Mouse (Mus musculus) MEL-GATA-1-ER (cell line): ENCODE measurements around the gene Tspan12.
"Not testable (repeated sequence)": the region's sequence is repeated elsewhere in the genome, so short reads cannot be mapped to it uniquely, and the experiment has no call there.

Source experiments
- DNase-seq: peaks from one replicate; pipeline ENCODE4 v3.0.0-alpha.2; 2012; ENCODE audit warnings: low read depth; ENCODE audit errors: extremely low read depth

The Tspan12 gene

DNA sequence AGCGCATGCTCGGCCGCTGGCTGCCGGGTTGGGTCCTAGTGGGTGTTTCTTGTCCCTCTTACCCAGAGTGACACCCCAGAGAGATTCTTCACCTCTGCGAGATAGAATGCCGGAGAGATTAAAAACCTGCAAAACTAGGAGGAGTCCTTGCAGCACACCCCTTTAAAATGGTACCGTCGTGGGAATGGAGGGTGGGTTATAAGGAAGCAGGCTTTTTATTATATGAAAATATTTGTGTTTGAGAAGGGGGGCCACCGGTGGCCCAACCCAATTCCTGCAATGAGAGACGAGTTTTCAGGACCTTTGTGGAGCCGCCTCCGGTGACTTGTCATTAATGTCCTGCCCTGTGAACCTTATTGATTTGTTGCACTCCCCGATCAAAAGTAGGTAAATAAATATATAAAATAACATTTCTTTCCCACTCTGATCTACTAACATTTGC, at the start of gene Tspan12:
TSS of gene Tspan12 (minus strand) at position 172 of the 442 bp plus-strand sequence.
- no peak for DNase-seq

DNA sequence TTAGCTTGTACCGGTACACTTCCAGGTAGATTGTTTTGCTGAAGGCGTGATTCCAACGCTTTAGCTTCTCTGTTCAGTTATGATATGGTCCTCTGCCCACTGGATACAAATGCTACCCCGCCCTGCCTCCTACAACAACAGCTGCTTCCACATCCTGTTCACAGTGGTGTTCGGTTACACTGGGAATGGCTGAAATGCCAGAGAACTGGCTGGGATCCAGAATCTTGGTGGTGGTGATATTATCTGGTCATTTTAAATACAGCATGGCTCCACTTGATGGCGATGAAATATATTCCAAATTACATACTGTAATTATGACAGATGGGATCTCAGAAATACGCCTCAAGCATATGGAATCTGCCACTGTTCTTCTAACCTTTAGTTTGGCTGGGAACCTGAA, 42.1 kb upstream of the Tspan12 start:
- no peak for DNase-seq

DNA sequence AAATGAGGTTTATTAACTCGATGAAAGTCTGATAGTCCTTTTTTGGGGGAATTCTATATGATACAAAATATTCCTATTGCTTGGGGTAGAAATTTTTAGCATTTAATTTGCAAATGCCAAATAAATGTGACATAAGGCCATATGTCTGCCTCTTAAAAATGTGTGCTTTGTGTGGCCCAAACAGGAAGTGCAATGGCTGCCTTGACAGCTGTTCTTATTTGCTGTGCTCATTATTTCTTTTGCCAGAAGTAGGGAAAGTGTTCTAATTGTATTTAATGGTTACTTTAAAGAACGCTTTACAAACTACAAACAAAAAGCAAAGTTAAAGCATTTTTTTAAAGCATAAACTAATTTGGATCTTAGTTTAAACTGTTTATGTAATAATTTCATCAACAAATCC, 36.8 kb upstream of the Tspan12 start:
- DNase-seq = no peak

DNA sequence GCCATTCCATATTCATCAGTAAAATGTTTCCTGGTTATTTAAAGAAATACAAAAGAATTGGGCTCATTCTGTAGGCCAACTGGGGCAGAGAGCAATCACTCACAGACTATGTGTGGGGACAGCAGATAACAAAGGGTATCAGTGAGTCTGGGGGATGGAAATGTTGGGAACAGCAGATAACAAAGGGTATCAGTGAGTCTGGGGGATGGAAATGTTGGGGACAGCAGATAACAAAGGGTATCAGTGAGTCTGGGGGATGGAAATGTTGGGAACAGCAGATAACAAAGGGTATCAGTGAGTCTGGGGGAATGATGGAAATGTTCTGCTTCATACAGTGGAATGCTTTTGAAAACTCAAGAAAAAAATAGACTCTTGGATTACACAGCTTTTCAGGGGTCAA, 35.7 kb upstream of the Tspan12 start:
- DNase-seq = not testable (repeated sequence)

DNA sequence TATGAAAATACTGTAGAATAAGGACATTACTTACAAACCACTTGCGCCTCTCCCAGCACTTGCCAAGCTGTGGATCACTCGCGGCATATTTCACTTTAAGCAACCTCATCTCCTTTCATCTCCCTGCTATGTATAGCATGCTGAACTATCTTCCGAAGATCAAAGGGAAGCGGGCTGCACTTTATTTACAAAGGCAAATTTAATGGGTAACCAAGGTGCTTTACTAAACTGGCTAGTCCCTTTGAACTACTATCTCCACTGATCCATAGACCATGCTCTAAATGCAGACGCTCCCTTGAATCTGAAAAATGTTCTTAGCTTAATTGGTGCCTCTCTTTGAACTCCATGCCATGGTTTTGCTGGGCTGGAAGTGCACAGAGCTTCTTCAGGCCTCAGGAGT, 27.2 kb upstream of the Tspan12 start:
- DNase-seq = no peak

DNA sequence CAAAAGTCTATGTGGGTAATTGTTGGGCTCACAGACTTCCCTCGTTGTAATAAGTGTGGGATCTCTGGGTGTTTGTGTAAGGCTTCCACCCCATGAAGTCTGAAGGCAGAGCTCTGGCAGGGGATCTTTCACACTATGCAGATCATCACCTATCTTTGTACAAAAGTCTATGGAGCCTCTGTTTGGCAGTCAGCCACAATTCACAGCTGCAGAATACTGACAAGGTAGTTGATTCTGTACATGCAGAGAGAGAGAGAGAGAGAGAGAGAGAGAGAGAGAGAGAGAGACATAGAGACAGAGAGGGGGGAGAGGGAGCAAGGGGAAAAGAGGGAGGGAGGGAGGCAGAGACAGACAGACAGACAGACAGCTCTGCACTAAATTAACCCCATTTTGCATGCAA, 15.0 kb upstream of the Tspan12 start:
- DNase-seq = no peak

DNA sequence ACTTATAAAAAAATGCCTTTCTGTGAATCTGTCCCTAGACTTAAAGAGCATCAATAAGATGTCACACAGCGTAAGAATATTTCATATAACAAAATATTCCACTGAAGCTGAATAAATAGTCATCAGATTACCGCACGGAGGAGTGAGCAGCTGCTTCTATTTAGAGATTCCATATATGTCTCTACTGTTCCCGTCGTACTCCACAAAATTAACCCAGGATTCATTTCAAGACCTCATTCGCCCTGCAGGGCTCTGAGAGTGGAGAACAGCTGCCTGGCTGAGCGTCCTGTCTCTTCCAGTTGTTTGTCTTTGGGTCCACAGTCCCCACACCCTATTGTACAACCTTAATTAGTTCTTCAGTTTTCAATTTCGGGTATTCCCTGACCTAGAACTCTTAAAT, 11.9 kb upstream of the Tspan12 start:
- DNase-seq = no peak

DNA sequence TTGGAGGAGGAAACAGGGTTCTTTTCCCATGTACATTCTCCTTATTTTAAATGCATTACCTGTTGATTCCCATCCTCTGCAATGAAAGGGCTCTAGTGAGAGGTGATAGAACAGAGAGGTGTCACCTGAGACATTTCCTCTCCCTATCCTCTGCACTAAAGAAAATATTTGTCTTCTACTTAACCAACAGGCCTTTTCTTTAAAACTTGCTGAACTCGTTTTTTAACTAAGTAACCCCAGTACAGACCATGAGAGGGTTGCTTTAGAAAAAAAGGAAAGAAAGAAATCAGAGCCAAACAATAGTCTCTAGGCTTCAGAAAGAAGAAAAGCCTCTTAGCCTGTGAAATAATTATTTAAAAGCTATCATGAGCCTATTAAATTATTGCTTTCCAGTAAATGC, 11.2 kb upstream of the Tspan12 start:
- no peak for DNase-seq

DNA sequence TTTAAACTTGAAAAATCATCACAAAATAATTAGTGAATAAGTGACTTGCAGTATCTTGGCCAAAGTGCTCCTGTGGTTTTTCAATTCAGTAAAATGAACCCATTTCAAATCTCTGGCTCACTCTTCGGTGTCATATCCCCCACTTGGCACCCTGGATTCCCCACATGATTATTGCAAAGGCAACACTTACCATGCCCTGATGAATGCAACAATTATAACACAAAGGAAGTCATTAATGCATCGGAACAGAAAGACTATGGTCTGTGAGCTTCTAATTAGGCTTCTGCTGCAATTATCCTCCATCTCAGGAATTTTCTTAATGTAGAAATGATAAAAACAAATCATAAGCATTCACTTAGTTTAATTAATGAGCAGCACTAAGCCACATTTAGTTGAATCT, 9.0 kb upstream of the Tspan12 start:
- DNase-seq = no peak

DNA sequence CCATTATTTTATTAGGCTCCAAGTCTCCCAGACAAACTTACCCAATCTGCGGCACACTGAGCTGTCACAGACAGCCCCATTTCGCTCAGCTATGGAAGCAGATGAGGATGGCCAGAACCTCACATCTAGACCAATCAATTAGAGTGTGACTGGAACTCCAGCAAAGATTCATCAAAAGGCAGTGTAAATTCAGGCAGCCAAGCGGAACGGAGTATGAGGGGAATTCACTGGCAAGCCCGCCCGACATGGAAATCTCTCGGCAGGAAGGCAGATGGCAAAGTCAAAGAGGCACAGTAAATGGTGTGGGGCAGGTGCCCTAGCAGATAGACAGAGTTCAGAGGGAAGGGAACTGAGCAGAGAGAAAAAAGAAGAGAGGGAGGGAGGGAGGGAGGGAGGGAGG, 5.5 kb upstream of the Tspan12 start:
- DNase-seq = no peak

DNA sequence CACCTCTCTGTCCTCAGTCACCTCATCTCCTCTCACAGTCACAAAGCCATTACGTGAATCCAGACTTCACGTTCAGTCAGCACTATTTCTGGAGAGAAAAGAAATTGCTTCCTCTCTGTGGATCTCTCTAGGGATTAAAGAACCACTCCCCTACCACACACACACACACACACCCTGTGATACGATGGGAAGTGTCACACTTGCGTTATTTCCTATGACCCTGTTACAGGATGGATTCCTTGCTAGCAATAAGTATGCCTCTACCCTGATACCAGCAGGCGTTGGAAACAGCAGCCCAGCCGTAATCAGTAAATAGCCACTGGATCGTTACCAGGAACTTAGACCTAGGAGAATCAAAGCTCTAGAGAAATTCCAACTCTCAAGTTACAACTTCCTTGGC, 3.6 kb upstream of the Tspan12 start:
- no peak for DNase-seq

DNA sequence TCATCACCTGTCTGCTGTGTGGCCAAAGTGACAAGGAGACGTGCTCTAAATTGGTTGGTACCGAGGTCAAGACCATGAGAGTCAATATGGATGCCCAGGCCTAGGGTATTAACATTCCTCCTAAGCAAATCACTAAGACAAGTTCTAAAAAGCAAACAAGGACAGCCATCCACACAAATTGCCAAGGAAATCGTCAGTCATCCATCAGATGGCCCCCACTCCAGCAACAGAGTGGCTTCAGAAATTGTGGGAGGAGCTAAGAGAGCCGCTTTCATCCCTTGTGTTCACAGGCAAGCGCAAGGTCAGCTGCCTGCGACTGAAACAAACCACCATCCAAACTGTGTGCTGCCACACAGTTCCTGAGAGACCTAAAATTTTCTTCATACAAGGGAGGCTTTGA, 1.0 kb upstream of the Tspan12 start:
- DNase-seq = no peak

DNA sequence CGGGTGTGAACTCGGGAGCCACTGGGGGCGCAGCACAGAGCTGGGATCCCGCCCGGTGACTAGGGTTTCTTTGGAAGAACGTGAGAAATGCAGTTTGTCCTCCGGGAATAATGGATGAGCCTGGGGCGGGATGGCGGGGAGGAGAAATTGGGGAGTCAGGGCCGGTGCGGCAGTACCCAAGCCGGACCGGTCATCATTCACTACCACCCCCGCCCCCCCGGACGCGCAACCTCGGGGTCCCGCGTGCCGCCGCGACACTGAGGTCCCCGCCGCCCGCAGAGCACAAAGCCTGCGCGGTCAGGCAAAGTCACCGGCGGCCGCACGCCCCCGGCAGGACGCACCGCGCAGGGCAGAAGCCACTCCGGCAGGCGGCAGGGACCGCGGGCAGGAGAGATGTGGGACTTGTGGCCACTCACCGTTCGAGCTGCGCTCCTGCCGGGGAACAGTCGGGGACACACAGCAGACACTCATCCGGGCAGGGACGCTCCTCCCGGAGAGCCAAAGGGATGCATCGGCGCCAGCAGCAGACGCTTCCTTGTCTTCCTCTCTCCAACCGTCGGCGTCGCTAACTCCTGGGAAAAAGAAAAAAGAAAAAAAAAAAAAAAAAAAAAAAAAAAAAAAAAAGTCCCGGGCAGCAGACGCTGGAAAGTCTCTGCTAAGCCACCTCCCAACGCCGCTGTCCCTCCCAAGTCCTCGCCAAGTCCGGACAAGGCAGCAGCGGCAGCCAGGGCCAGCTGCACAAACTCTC, 545 bp downstream of the Tspan12 start:
- DNase-seq = no peak

DNA sequence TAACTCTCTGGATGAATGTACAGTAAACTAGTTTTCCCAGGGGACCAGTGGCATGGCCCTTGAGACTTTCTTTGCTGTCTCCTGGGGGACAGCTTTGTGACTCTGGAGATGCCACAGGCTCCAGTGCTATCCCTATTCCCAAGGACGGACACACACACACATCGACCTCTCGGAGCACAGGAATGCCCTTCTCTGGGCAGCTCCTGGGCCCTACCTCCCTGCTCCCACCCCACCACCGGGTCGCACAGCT, 1.0 kb downstream of the Tspan12 start:
- DNase-seq = no peak

DNA sequence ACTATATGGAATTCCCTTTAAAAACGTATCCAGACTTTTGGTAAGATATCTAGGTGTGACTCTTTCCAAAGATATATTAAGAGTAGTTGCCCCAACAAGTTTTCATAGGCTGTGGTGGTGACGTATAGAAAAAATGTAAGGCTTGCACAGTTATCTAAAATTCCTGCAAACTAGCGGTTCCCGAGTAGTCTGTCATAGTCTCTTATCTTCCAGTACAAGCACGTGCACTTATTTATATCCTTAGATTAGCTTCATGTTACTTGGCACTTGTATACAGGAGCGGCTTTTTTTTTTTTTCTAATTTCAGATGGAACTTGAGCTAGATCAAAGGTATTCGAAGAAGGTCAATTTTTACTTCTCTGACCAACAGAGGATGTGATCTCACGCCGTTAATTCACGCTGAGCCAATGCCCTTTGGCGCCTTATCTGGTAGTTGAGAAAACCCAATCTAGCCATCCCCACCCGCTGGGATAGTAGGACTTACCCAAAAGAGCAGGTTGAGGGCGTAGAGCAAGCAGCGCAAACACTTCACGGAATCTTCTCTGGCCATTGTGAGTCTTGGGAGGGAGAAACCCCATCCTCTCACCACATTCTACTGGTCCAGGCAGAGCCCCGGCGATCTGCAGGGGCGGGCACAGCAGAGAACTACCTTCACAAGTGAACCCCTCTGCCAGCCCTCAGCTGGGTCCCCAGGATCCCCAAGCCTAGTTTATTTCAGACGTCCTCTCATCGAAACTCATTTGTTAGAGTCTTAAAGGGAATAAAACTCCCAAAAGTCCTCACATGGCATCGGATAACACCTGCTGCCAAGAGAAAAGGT, 1.6 kb downstream of the Tspan12 start:
- no peak for DNase-seq

DNA sequence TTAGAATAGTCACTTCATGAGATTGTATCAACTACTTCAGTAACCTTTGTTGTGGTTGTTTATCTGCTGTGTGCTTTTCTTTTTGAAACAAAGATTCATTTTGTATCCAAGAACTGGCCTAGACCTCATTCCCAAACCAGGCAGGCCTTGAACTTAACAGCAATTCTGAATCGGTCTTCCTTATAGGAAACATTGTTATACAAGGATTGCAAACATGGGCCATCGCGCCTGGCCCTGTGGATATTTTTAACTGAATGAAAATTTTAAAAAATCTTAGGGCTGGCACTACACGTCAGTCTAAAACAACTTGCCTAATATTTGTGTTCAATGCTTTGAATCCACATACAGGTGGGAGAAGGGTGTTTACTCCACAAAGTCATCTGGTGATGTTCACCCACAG, 3.5 kb downstream of the Tspan12 start:
- no peak for DNase-seq

DNA sequence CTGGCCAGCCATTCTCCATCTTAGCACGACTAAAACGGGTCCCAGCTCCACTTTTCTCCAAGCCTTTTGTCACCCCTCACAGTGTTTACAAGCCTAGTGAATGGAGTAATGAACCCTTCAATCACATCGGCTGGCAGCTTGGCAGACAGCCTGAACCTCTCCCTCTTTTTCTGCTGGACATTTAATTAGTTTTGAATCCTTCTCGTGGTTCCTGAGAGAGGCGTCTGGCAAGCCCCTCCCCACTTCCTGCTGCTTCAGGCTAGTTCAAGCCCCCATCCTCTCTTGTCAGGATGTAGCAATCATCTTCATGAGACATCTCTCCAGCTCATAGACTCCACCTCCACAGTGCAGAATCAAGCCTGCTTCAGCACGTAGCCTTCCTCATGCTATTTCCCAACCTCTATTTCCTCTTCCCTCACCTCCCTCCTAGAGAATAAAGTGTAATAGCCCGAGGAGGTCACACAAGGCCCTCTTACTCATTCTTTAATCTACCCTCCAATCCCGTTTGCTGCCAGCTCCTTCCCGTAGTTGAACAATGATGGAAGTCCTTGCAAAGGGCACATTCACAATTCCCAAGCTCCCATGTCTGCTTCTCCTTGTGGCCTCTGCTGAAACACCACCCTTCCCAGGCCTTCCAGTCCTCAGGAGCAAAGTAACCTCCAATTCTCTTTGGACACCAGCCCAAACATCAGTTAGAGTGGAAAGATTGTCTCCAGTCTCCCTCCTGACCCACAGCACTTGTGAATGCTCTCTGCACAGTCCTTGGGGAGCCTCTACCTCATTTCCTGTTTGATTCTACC, 12.1 kb downstream of the Tspan12 start:
- DNase-seq = no peak

DNA sequence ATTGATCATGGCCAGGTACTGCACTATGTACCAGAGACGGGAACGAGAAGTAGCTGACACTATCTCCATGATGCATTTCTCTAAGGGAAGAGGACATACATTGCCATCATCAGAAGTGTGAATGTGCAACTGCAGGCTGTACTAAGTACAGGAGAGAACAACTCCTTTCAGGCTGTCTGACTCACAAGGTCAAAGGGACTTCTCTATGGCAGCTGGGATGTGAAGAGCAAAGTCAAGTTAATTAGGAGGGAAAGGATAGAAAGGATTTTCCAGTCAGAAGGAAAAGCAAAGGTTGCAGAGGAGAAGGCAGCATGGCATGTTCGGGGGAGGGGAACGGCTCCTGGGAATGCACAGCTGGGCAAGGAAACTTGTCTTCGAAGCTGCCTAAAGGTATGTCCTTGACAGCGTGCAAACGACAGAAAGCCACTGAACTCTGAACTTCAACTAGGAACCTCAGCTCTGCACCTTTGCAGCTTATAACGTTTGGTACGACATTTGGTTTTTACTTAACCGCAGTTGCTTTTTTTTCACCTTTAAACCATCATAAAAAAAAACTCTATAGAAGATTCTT, 13.0 kb downstream of the Tspan12 start:
- DNase-seq = no peak

DNA sequence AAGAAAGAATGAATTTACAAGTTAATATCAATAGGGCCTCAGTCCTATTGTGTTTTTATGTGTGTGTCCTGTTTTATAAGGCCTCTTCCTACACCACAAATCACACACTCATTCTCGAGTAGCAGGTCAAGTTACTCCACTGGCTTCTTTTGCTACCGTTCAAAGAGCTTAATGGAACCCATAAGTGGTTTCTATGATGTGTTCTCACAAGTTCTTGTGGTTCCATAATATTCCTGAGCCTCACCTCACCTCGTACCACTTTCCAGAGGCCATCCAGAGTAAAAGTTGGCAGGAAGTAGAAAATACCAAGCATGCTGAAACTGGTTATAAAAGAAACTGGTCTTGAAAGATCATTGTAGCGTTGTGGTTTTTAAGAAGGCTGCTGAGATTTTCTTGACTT, 18.8 kb downstream of the Tspan12 start:
- DNase-seq = no peak

DNA sequence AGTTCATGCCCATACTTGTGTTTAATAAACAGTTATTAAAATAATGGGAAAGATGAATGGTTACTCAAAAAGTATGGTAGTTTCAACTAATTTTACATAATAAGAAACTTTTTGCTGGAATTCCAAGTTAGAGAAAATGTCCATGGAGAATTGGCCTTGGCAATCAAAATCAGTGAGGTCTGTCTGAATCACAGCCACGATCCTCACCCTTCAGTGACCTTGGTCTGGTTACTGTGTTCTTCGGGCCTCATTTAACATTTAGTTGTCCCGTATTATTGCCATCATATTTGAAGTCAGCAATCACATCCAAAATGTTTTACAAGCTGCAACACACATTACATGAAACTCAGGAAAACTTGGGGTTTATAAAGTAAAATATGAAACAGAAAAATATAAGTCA, 20.4 kb downstream of the Tspan12 start:
- DNase-seq = no peak

DNA sequence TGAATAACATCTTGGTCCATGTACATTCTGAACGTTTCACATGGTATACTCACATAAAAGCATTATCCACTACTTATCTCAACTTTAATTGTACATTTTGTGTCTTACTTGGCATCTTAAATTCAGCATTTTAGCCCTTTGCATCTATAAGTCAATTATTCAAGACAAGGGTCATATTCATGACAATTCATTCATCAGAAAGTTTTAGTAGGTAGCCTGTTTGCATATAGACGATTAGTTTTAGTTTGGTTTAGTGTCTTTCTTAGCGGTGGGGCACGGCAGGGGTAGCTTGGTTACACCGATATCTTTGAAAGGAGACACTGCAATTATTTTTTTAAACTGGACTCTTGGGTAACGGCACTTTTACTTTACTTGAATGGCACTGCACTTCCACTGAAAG, 21.4 kb downstream of the Tspan12 start:
- DNase-seq = no peak

DNA sequence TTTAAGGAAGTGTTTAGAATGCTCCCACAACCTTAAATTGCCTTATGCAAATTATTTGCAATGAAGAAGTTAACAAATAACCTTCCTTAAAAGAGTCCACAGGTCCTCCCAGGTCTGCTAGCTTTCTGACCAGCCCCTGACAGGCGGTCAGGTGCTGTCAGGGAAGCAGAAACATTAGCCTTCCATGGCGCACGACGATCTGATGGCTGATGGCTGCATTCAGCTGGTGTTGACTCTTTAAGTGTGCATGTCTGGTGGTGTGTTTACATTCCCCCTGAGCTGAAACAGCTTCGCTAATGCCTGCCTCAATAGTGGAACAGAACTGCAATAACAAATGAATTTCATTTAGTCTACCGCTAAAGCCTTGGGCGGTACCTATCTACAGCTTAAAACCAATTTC, 22.4 kb downstream of the Tspan12 start:
- DNase-seq = no peak
